Mouse (Mus musculus) brain, adult 2 months (tissue): Measurements from ENCODE around the gene Arfgef3.
A peak's percentile ranks its signal among the peaks of the same experiment; 100 is the strongest.
"Not testable (repeated sequence)": the region's sequence is repeated elsewhere in the genome, so short reads cannot be mapped to it uniquely, and the experiment has no call there.

ENCODE experiments used
- DNase-seq: peaks from one replicate; pipeline ENCODE4 v3.0.0; 2011; ENCODE audit warnings: low read depth, low spot score

The Arfgef3 gene

GRCm38 (mm10) chr10:18589455-18589854, 154.3 kb downstream of the Arfgef3 start:
- DNase-seq = no peak

GRCm38 (mm10) chr10:18584188-18584587, 159.6 kb downstream of the Arfgef3 start:
- no peak for DNase-seq

GRCm38 (mm10) chr10:18572581-18572980, 171.2 kb downstream of the Arfgef3 start:
- peak; percentile 27 for DNase-seq

- peak; percentile 65 for DNase-seq
These were observed 180.8 kb downstream of the Arfgef3 start for GRCm38 (mm10) chr10:18562940-18563339.

- no peak for DNase-seq
These were observed 182.3 kb downstream of the Arfgef3 start for GRCm38 (mm10) chr10:18561445-18561844.

GRCm38 (mm10) chr10:18559076-18559475, 184.7 kb downstream of the Arfgef3 start:
- DNase-seq = not testable (repeated sequence)

- peak; percentile 83 for DNase-seq
These were observed 194.2 kb downstream of the Arfgef3 start for GRCm38 (mm10) chr10:18549321-18550216.

- DNase-seq = no peak
These were observed 196.4 kb downstream of the Arfgef3 start for GRCm38 (mm10) chr10:18547381-18547780.

- DNase-seq = peak; percentile 84
These were observed 197.9 kb downstream of the Arfgef3 start, which contains the start of gene Hebp2 for GRCm38 (mm10) chr10:18545813-18546235. Gene Hebp2 (minus strand): TSS chr10:18546076.

- no peak for DNase-seq
These were observed 198.4 kb downstream of the Arfgef3 start for GRCm38 (mm10) chr10:18545309-18545708.

- DNase-seq = no peak
These were observed 206.9 kb downstream of the Arfgef3 start for GRCm38 (mm10) chr10:18536889-18537288.

GRCm38 (mm10) chr10:18532293-18532692, 211.5 kb downstream of the Arfgef3 start:
- no peak for DNase-seq
